Mouse (Mus musculus) liver, embryonic 12.5 days (tissue): ENCODE data around the gene Pitx3. TPM values are rescaled to one million over a fixed set of nuclear protein-coding genes. Genes with fewer than 3 reads are reported as not detected.
"Not testable (repeated sequence)": the region's sequence is repeated elsewhere in the genome, so short reads cannot be mapped to it uniquely, and the experiment has no call there.

Experiments used
- ATAC-seq: fragments of 200-750 bp; cut with Nextera tagmentation; 2 replicates; pipeline ENCODE4 v1.8.0; 2017; ENCODE audit warnings: moderate number of reproducible peaks, mild to moderate bottlenecking, moderate library complexity
- H3K27ac ChIP-seq: fragments of 300-500 bp; sonication (generic); 2 replicates; pipeline ENCODE4 v1.5.1; 2016; ENCODE audit warnings: mild to moderate bottlenecking
- H3K27me3 ChIP-seq: fragments of 300-500 bp; sonication (generic); replicated peaks from 2 replicates; pipeline ENCODE4 v1.6.1; 2016; ENCODE audit warnings: mild to moderate bottlenecking, moderate library complexity
- H3K36me3 ChIP-seq: fragments of 300-500 bp; sonication (generic); 2 replicates; pipeline ENCODE4 v1.6.1; 2016; ENCODE audit warnings: mild to moderate bottlenecking, moderate library complexity
- H3K4me1 ChIP-seq: fragments of 300-500 bp; sonication (generic); 2 replicates; pipeline ENCODE4 v1.6.1; 2016
- H3K4me2 ChIP-seq: fragments of 300-500 bp; sonication (generic); 2 replicates; pipeline ENCODE4 v1.6.1; 2016; ENCODE audit warnings: mild to moderate bottlenecking, moderate library complexity
- H3K4me3 ChIP-seq: fragments of 300-500 bp; sonication (generic); 2 replicates; pipeline ENCODE4 v1.5.1; 2016; ENCODE audit warnings: mild to moderate bottlenecking, moderate library complexity
- H3K9ac ChIP-seq: fragments of 300-500 bp; sonication (generic); 2 replicates; pipeline ENCODE4 v1.6.1; 2016; ENCODE audit warnings: mild to moderate bottlenecking, moderate library complexity
- H3K9me3 ChIP-seq: fragments of 300-500 bp; sonication (generic); replicated peaks from 2 replicates; pipeline ENCODE4 v1.6.1; 2016; ENCODE audit warnings: mild to moderate bottlenecking, moderate library complexity
- WGBS: fragments of 180-500 bp; shearing (Covaris S2); methylation state at CpG from one replicate; pipeline ENCODE4 v1.1.7; 2016; ENCODE audit not compliant: insufficient replicate concordance; 5-methylcytosine and 5-hydroxymethylcytosine counted together
- polyA plus RNA-seq: library from polyadenylated mRNA; unstranded; fragments of >200 nt; fragmentation: Nextera tagmentation; extraction: Ambion mirVana; gene quantifications from 2 replicates; pipeline ENCODE4 v1.2.1, GENCODE M21; 2016

Pitx3 gene
- polyA plus RNA-seq, 1 experiment from 2014 or later = 0.94 TPM

DNA sequence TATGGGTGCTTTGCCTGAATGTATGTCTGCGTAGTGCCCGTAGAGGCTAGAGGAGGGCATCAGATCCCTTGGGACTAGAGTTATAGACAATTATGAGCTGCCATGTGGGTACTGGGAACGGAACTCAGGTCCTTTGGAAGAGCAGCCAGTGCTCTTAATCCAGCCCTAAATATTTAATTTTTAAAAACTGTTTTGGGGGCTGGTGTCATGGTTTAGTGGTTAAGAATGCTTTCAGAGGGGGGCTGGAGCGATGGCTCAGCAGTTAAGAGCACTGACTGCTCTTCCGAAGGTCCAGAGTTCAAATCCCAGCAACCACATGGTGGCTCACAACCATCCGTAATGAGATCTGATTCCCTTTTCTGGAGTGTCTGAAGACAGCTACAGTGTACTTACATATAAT is 18.4 kb downstream of the Pitx3 start:
- 57% methylated on average over 6 of the region's 6 CpGs for WGBS
- H3K27me3 ChIP-seq = peaks cover 81% of the 10 kb centered on the region

GRCm38 (mm10) chr19:46126301-46126700 is 21.8 kb downstream of the Pitx3 start:
- no peak for ATAC-seq

More for the DNA sequence above, 18.4 kb downstream of the Pitx3 start:
- not testable (repeated sequence) for H3K4me3 ChIP-seq, H3K9ac ChIP-seq, H3K36me3 ChIP-seq, H3K4me2 ChIP-seq, ATAC-seq, H3K4me1 ChIP-seq, H3K27ac ChIP-seq, H3K9me3 ChIP-seq

DNA sequence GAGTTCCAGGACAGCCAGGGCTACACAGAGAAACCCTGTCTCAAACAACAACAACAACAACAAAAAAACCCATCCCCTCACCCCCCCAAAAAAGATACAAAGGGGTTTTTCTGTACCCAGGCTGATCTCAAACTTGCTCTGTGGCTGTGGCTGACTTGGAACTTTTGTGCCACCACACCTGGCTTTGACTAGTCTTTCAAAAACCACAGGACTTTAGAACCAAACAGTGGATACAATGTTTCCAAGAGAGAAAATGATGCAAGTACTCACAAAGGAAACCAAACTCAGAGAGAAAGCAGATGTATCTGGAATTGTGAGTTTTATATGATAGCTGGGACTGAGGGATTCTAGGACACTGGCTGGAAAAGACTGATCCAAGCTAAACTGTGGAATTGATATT is 23.5 kb downstream of the Pitx3 start:
- Histone ChIP-seq H3K4me1 (peaks cover 4% of the 10 kb centered on the region), H3K4me2 (no peak overlapping the region), H3K4me3 (no peak overlapping the region), H3K36me3 (no peaks in the 10 kb centered on the region), H3K27me3 (peaks cover 38% of the 10 kb centered on the region), H3K9me3 (no peaks in the 10 kb centered on the region), H3K27ac (no peak overlapping the region), H3K9ac (no peak overlapping the region)
- ATAC-seq = no peak

More at GRCm38 (mm10) chr19:46126301-46126700, 21.8 kb downstream of the Pitx3 start:
- 62% methylated on average over 4 of the region's 4 CpGs for WGBS
- Histone ChIP-seq H3K4me3 (no peak overlapping the region), H3K27ac (no peak overlapping the region), H3K4me1 (no peaks in the 10 kb centered on the region), H3K27me3 (peaks cover 54% of the 10 kb centered on the region), H3K9me3 (no peaks in the 10 kb centered on the region), H3K9ac (no peak overlapping the region), H3K36me3 (no peaks in the 10 kb centered on the region), H3K4me2 (no peak overlapping the region)

DNA sequence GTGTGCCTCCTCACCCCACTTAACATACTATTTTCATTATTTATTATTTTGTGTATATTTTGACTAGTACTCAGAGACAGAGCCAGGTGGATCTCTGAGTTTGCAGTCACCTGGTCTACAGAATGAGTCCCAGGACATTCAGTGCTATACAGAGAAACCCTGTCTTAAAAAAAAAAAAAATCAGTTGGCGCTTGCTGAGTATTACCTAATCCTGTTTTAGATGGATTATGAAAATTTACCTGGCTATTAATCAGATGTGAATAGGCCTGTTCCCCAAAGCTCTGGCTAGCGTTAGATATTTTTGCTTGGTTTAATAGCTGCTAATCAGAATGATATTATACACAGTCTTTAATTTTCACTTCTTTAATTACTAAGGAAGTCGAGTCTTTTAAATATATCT is 24.2 kb downstream of the Pitx3 start:
- Histone ChIP-seq H3K36me3 (no peaks in the 10 kb centered on the region), H3K4me3 (no peak overlapping the region), H3K27ac (no peak overlapping the region), H3K9ac (no peak overlapping the region), H3K27me3 (peaks cover 36% of the 10 kb centered on the region), H3K9me3 (no peaks in the 10 kb centered on the region), H3K4me1 (peaks cover 11% of the 10 kb centered on the region), H3K4me2 (no peak overlapping the region)
- ATAC-seq = no peak
- 67% methylated on average over 3 of the region's 3 CpGs for WGBS

DNA sequence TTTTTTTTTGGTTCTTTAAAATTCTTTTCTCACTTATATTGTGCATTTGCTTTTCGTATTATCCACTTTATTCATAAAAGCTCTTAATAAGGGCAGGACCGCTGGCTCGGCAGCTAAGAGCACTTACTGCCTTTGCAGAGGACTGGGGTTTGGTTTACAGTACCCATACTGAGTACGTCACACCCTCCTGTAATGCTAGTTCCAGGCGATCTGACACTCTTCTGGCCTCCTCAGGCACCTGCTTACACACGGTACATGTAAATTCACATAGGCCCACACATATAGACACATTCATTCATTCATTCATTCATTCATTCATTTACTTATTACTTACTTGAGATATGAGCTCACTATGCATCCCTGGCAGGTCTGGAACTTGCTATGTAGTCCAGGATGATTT is 27.3 kb downstream of the Pitx3 start:
- Histone ChIP-seq H3K4me2 (no peak overlapping the region), H3K36me3 (no peaks in the 10 kb centered on the region), H3K4me1 (peaks cover 11% of the 10 kb centered on the region), H3K9ac (no peak overlapping the region), H3K27me3 (peaks cover 13% of the 10 kb centered on the region; the same call in 1 of the 2 replicates), H3K4me3 (no peak overlapping the region), H3K27ac (no peak overlapping the region), H3K9me3 (no peaks in the 10 kb centered on the region)
- WGBS = 51% methylated on average over 6 of the region's 6 CpGs
- no peak for ATAC-seq

- H3K9me3 ChIP-seq = no peaks in the 10 kb centered on the region
- 0 out of 2 replicates have a peak overlapping the region, but pooled peaks have one; percentile 4 for H3K4me2 ChIP-seq
- no peaks in the 10 kb centered on the region for H3K36me3 ChIP-seq
- peaks cover 4% of the 10 kb centered on the region; the same call in 1 of the 2 replicates for H3K27me3 ChIP-seq
- no peak overlapping the region for H3K4me3 ChIP-seq
- peak overlapping the region; percentile 45; the same call in 1 of the 2 replicates for H3K27ac ChIP-seq
- WGBS = 29% methylated on average over 3 of the region's 3 CpGs
- peaks cover 11% of the 10 kb centered on the region for H3K4me1 ChIP-seq
- no peak overlapping the region for H3K9ac ChIP-seq
- ATAC-seq = peak; percentile 86
These were observed 28.7 kb downstream of the Pitx3 start for GRCm38 (mm10) chr19:46119458-46119857.

- Histone ChIP-seq H3K27ac (no peak overlapping the region), H3K4me2 (no peak overlapping the region), H3K4me3 (no peak overlapping the region), H3K9me3 (no peaks in the 10 kb centered on the region), H3K27me3 (no peaks in the 10 kb centered on the region; the same call in 1 of the 2 replicates), H3K9ac (no peak overlapping the region), H3K36me3 (no peaks in the 10 kb centered on the region), H3K4me1 (peaks cover 12% of the 10 kb centered on the region)
- no peak for ATAC-seq
- 47% methylated on average over 4 of the region's 4 CpGs for WGBS
These were observed 33.5 kb downstream of the Pitx3 start for GRCm38 (mm10) chr19:46114617-46115016.

DNA sequence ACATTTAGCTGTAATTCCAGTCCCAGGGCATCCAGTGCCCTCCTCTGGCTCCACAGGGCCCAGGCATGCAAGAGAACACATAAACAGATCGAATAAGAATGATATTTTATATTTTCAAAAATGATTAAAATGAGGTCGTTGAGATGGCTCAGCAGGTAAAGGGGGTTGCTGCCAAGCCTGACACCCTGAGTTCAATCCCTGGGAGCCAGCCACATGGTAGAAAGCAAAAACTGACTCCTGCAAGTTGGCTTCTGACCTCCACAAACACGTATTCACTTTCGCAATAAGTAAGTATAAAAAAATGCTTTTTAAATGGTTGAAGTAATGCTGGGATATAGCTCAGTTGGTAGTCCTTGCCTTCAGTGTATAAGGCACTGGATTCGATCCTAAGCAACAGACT is 37.3 kb downstream of the Pitx3 start:
- WGBS = 67% methylated on average over 5 of the region's 5 CpGs

DNA sequence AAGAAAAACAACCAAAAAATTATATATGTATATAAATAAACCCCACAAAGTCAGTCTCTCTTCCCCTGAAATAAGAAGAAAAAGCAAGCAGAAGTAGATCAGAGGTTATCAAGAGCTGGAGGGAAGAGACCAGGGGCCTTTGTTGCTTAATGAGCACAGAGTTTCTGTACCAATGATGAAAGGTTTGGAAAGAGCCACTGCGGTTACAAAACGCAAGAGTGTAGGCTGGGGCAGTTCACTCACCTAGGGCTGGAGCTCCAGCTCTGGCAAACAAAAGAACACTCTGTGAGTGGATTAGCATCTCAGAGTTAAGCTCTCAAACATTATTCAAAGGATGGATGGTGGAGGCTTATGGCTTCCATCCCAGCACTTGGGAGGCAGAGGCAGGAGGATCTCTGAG is 37.9 kb downstream of the Pitx3 start:
- Histone ChIP-seq H3K27ac (no peak overlapping the region), H3K4me2 (no peak overlapping the region), H3K36me3 (no peaks in the 10 kb centered on the region), H3K4me3 (no peak overlapping the region), H3K27me3 (no peaks in the 10 kb centered on the region), H3K9ac (no peak overlapping the region), H3K4me1 (peaks cover 5% of the 10 kb centered on the region; the same call in 1 of the 2 replicates), H3K9me3 (no peaks in the 10 kb centered on the region)
- no peak for ATAC-seq
- WGBS = 66% methylated on average over 2 of the region's 2 CpGs

More for the DNA sequence above, 37.3 kb downstream of the Pitx3 start:
- no peak for ATAC-seq
- no peak overlapping the region for H3K4me2 ChIP-seq
- H3K27ac ChIP-seq = no peak overlapping the region
- no peaks in the 10 kb centered on the region for H3K27me3 ChIP-seq
- peaks cover 5% of the 10 kb centered on the region; the same call in 1 of the 2 replicates for H3K4me1 ChIP-seq
- H3K9ac ChIP-seq = no peak overlapping the region
- H3K4me3 ChIP-seq = no peak overlapping the region
- H3K36me3 ChIP-seq = no peaks in the 10 kb centered on the region
- no peaks in the 10 kb centered on the region for H3K9me3 ChIP-seq

- WGBS = 63% methylated on average over 2 of the region's 2 CpGs
These were observed 44.0 kb downstream of the Pitx3 start for GRCm38 (mm10) chr19:46104187-46104557.

DNA sequence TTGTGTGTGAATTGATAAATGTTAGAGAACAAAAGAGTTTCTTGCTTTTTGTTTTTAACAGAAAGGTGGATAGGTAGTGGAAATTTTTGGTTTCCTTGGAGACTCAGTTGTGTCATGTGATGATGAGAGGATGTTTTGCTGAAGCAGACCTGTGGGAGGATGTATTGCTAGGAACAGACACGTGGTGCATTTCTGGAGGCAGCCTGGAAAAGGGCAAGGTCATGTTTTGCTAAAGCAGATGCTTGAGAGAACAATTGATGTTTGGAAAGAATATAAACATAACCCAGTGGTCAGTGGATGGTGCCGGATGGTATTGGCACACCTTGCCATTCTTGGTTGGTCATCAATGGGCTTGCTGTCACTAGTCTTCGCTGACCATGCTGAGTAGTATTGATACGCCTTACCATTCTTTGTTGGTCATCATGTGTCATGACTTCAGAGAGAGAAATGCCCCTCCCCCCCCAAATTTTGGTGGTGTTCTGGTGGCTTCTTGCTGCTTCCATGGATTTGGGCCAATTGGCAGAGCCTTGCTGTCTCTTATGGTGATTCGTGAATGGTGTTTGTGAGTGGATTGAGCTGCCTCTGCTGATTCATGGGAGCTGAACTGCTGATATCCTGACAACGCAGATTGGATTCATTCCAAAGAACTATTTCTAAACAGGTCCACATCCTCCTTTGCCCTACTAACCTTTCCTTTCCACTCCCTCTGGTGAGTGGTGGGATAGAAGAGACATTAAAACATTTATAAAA is 44.5 kb downstream of the Pitx3 start:
- Histone ChIP-seq H3K36me3 (no peaks in the 10 kb centered on the region), H3K4me1 (no peaks in the 10 kb centered on the region), H3K4me2 (no peak overlapping the region), H3K9me3 (no peaks in the 10 kb centered on the region), H3K4me3 (no peak overlapping the region), H3K27ac (no peak overlapping the region), H3K27me3 (no peaks in the 10 kb centered on the region), H3K9ac (no peak overlapping the region)
- no peak for ATAC-seq
- whole genome bisulfite sequencing = 78% methylated on average over 6 of the region's 6 CpGs

More at GRCm38 (mm10) chr19:46104187-46104557, 44.0 kb downstream of the Pitx3 start:
- H3K4me2 ChIP-seq = no peak overlapping the region
- no peaks in the 10 kb centered on the region for H3K9me3 ChIP-seq
- H3K27me3 ChIP-seq = no peaks in the 10 kb centered on the region
- no peaks in the 10 kb centered on the region for H3K36me3 ChIP-seq
- no peak for ATAC-seq
- no peaks in the 10 kb centered on the region for H3K4me1 ChIP-seq
- H3K27ac ChIP-seq = no peak overlapping the region
- no peak overlapping the region for H3K4me3 ChIP-seq
- no peak overlapping the region for H3K9ac ChIP-seq

DNA sequence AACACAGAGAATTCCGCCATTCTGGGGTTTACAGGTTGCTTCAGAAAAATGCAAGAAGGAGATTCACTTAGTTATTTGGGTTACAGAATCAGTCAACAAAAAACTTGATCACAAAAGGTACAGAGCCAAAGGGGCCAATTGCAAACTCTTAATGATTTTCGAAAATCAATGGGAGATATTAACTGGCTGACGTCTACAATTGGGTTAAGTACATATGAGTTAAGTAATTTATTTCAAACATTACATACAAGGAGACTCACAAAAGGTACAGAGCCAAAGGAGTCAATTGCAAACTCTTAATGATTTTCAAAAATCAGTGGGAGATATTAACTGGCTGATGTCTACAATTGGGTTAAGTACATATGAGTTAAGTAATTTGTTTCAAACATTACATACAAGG is 48.6 kb downstream of the Pitx3 start:
- Histone ChIP-seq H3K36me3 (no peaks in the 10 kb centered on the region), H3K27ac (no peak overlapping the region), H3K4me1 (no peaks in the 10 kb centered on the region), H3K4me3 (no peak overlapping the region), H3K9ac (no peak overlapping the region), H3K27me3 (no peaks in the 10 kb centered on the region), H3K4me2 (no peak overlapping the region), H3K9me3 (no peaks in the 10 kb centered on the region)
- 75% methylated on average over 3 of the region's 3 CpGs for WGBS
- no peak for ATAC-seq
